Mouse (Mus musculus) midbrain, embryonic 10.5 days (tissue): ENCODE measurements at regions not wholly inside any gene's neighbourhood (a gene's known extent, or its start where the extent isn't known, plus 50 kb on each side); places are given as distances from the start of the nearest gene placed in this dataset.

ENCODE experiments used
- DNase-seq: peaks from one replicate; pipeline ENCODE4 v3.0.0-alpha.2; 2017; ENCODE audit warnings: low spot score
- H3K27ac ChIP-seq: fragments of 300-500 bp; sonication (generic); replicated peaks from 2 replicates; pipeline ENCODE4 v1.5.1; 2016; ENCODE audit warnings: mild to moderate bottlenecking
- H3K27me3 ChIP-seq: fragments of 300-500 bp; sonication (generic); 2 replicates; pipeline ENCODE4 v1.6.1; 2016; ENCODE audit warnings: low read depth, mild to moderate bottlenecking; ENCODE audit not compliant: poor library complexity, severe bottlenecking
- H3K36me3 ChIP-seq: fragments of 300-500 bp; sonication (generic); 2 replicates; pipeline ENCODE4 v1.6.1; 2016; ENCODE audit warnings: mild to moderate bottlenecking, moderate library complexity
- H3K4me1 ChIP-seq: fragments of 300-500 bp; sonication (generic); 2 replicates; pipeline ENCODE4 v1.6.1; 2016
- H3K4me3 ChIP-seq: fragments of 300-500 bp; sonication (generic); 2 replicates; pipeline ENCODE4 v1.5.1; 2016; ENCODE audit warnings: mild to moderate bottlenecking, moderate library complexity
- H3K9me3 ChIP-seq: fragments of 300-500 bp; sonication (generic); replicated peaks from 2 replicates; pipeline ENCODE4 v1.6.1; 2016; ENCODE audit warnings: mild to moderate bottlenecking
- WGBS: fragments of 180-500 bp; shearing (Covaris S2); methylation state at CpG from one replicate; pipeline ENCODE4 v1.1.7; 2016; 5-methylcytosine and 5-hydroxymethylcytosine counted together

DNA sequence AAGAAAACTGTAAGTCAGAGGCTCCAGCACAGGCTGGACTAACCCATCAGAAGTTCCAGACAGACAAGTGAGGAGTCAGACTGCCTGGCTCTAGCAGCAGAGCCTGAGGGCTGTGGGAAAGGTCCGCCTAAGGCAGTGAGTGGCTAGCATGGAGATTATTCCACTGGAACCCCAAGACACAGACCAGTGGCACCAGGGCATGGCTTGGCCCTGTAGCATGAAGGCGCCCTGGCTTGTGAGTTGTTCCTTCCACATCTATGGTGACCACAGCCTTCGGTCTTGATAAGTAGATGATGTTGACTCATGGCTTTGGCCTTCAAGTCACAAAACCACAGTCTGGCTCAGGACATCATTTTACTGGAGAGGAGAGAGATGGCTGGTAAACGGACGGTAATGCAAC is 60.7 kb upstream of the Myl10 start:
- Histone ChIP-seq H3K36me3 (no peaks in the 10 kb centered on the region), H3K9me3 (no peaks in the 10 kb centered on the region), H3K4me1 (0 out of 2 replicates have a peak, but pooled peaks cover 5% of the 10 kb centered on the region), H3K27me3 (0 out of 2 replicates have a peak, but pooled peaks cover 4% of the 10 kb centered on the region), H3K4me3 (no peak overlapping the region), H3K27ac (no peak overlapping the region)
- no peak for DNase-seq
- WGBS = 88% methylated on average over 5 of the region's 5 CpGs

DNA sequence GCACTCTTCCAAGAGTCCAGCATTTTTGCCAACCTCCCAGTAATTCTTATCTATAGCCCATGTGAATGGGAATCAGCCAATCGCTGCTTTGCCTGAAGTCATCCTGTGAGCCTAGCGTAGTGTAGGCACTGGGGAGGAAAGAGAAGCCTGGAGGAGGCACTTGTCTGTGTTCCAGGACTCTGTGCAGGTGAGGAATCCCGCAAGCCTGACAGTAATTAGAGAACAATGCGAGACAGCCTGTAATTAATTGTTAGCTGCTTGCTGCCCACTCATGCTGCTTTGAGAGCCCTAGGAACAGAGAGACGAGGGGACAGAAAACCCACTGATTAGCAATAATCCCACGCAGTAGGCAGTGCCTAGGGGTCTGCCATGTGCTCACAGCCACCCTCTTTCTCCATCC is 59.0 kb upstream of the Myl10 start:
- H3K4me1 ChIP-seq = 0 out of 2 replicates have a peak, but pooled peaks cover 5% of the 10 kb centered on the region
- no peak overlapping the region for H3K4me3 ChIP-seq
- H3K27me3 ChIP-seq = no peaks in the 10 kb centered on the region
- 81% methylated on average over 6 of the region's 6 CpGs for WGBS
- H3K9me3 ChIP-seq = no peaks in the 10 kb centered on the region
- no peak for DNase-seq
- H3K36me3 ChIP-seq = no peaks in the 10 kb centered on the region
- no peak overlapping the region for H3K27ac ChIP-seq

DNA sequence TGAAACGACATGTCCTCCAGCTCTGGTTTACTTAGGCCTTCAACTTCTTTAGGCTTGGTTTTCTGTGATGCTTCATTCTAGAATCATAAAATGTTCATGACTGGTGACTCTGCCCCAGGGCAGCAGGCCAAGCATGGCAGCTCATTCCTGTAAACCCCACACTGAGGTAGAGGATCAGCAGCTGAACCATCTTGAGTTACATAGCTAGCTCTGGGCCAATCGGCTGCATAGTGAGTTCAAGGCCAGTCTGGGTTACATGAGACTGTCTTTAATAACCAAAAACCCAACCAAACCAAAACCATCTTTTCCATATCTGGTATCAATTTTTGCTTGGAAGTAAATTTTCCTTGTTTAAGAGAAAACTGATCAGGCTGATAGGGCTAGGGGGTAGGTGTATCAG is 57.8 kb upstream of the Myl10 start:
- Histone ChIP-seq H3K36me3 (no peaks in the 10 kb centered on the region), H3K27ac (no peak overlapping the region), H3K27me3 (no peaks in the 10 kb centered on the region), H3K9me3 (no peaks in the 10 kb centered on the region), H3K4me1 (0 out of 2 replicates have a peak, but pooled peaks cover 5% of the 10 kb centered on the region), H3K4me3 (no peak overlapping the region)
- WGBS = 93% methylated on average over 2 of the region's 2 CpGs
- DNase-seq = no peak

DNA sequence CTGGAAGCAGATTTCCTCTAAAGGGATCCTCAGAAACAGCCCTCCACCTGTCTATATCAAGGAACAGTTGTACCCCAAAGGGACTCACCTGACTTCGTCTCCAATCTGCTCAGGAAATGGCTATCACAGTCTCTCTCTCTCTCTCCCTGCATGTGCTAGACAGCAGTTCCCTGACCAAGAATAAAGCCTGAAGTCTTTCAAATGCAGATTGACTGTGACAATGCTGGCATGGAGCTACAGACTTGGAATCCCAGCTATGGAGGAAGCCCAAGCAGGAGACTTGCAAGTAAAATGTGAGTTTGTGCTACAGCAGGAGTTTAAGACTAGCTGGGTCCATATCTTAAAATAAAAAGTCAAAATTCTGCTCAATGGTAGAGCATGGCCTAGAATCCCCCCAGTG is 56.5 kb upstream of the Myl10 start:
- Histone ChIP-seq H3K27me3 (no peaks in the 10 kb centered on the region), H3K27ac (no peak overlapping the region), H3K4me3 (no peak overlapping the region), H3K4me1 (0 out of 2 replicates have a peak, but pooled peaks cover 5% of the 10 kb centered on the region), H3K9me3 (no peaks in the 10 kb centered on the region), H3K36me3 (no peaks in the 10 kb centered on the region)
- WGBS = 63% methylated on average over 1 of the region's 1 CpGs
- no peak for DNase-seq

DNA sequence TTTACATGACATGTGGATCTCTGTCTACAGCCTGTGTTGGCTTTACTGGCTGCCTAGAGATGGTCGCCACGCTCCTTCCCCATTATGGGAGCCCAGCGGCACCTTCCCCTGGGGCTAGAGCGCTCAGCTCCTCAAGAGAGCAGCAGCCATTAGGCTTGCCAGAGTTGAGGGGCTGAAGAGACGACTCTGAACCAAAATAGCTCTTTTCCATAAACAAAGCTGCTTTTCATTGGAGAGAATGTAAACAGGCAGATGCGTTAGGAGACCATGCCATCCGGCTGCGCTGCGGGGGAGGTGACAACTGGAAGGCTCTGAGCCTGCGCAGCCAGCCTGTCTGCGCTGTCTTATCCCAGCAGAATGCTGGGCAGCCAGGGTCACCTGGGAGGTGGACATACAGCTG is 55.1 kb upstream of the Myl10 start:
- no peaks in the 10 kb centered on the region for H3K36me3 ChIP-seq
- H3K4me3 ChIP-seq = no peak overlapping the region
- no peak for DNase-seq
- H3K27ac ChIP-seq = no peak overlapping the region
- H3K27me3 ChIP-seq = no peaks in the 10 kb centered on the region
- 69% methylated on average over 11 of the region's 11 CpGs for WGBS
- H3K4me1 ChIP-seq = 0 out of 2 replicates have a peak, but pooled peaks cover 5% of the 10 kb centered on the region
- H3K9me3 ChIP-seq = no peaks in the 10 kb centered on the region

GRCm38 (mm10) chr5:136640871-136641619 is 51.9 kb upstream of the Myl10 start:
- H3K4me3 ChIP-seq = no peak overlapping the region

DNA sequence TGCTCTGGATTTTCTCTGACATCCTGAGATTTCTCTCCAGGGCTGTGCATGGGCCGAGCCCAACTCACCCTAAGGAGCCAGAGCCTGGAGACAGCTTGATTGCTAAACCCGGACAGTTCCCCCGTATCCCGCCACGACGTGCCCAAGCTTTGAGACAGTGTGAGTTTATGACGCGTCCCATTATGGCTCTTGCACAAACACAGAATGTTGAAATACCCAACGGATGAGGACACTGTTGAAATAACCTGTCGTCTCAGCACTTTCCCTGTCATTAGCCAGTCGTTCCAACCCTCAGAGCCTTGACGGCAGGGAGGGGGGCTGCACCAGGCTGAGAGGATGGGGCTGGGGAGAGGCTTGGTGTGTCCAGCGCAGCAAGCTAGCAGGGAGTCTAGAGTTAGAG is 50.7 kb upstream of the Myl10 start:
- Histone ChIP-seq H3K27ac (no peak overlapping the region), H3K4me1 (no peaks in the 10 kb centered on the region), H3K36me3 (no peaks in the 10 kb centered on the region), H3K27me3 (no peaks in the 10 kb centered on the region), H3K9me3 (no peaks in the 10 kb centered on the region), H3K4me3 (no peak overlapping the region)
- 88% methylated on average over 13 of the region's 13 CpGs for WGBS
- DNase-seq = no peak

More at GRCm38 (mm10) chr5:136640871-136641619, 51.9 kb upstream of the Myl10 start:
- Histone ChIP-seq H3K4me1 (0 out of 2 replicates have a peak, but pooled peaks cover 5% of the 10 kb centered on the region), H3K36me3 (no peaks in the 10 kb centered on the region), H3K27ac (no peak overlapping the region), H3K9me3 (no peaks in the 10 kb centered on the region), H3K27me3 (no peaks in the 10 kb centered on the region)
- DNase-seq = no peak
- WGBS = 85% methylated on average over 5 of the region's 5 CpGs
